Mouse (Mus musculus): ENCODE results near the gene Metap1.

DNA sequence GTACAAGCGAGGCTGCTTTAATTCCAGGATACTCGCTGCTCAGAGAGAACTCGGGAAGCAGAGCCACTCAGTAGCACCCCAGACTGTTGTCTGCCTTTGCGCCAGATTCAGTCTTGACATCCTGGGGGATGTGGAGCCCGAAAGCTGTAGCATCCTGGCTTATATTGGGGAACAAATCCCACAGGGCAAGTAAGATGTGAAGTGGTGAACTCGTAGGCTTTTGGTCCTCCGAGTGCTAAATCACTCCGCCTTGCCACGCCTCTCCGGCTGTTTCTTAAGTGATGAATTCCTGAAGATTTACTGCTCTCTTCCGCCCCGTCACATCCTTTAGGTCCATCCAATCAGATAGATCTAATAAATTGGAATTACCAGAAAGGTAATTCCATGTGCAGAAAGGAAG is 23.9 kb upstream of the Metap1 start:
- TF ChIP-seq POLR2A (IDR thresholded peaks at IDR 0.05; ENCODE audit: control insufficient read depth, extremely low read depth, insufficient read depth, low read length, poor library complexity) (no peak), CTCF (IDR thresholded peaks at IDR 0.05; ENCODE audit: borderline replicate concordance, control insufficient read depth, extremely low read depth, insufficient read depth, low read length, poor library complexity) (no peak)

Measured in thymus, adult 2 months (tissue).